Mouse (Mus musculus): ENCODE measurements around the gene Atp6v0a2. TPM values are rescaled to one million over a fixed set of nuclear protein-coding genes. Genes with fewer than 3 reads are reported as not detected.

The Atp6v0a2 gene
- polyA plus RNA-seq, 1 experiment: 90.0 TPM

Other genes with a start within 250 kb of the Atp6v0a2 start
- 9.9 and 18.8 TPM in 2 replicates for gene Sbno1, start 202.6 kb upstream of the Atp6v0a2 start, polyA plus RNA-seq (2012; rRNA removed)
- 56.4 and 93.1 TPM in 2 replicates for gene Kmt5a, start 188.6 kb upstream of the Atp6v0a2 start, polyA plus RNA-seq (2012; rRNA removed)
- gene Rilpl2, start 150.2 kb upstream of the Atp6v0a2 start, polyA plus RNA-seq (2012; rRNA removed): 26.3 and 28.0 TPM in 2 replicates
- gene Snrnp35, start 145.4 kb upstream of the Atp6v0a2 start, polyA plus RNA-seq (2012; rRNA removed): 3.4 and 3.8 TPM in 2 replicates
- 1.8 and 2.9 TPM in 2 replicates for gene Rilpl1, start 97.2 kb upstream of the Atp6v0a2 start, polyA plus RNA-seq (2012; rRNA removed)
- gene Tmed2, start 87.9 kb upstream of the Atp6v0a2 start, polyA plus RNA-seq (2012; rRNA removed): 129 and 151 TPM in 2 replicates
- gene Ddx55, start 75.7 kb upstream of the Atp6v0a2 start, polyA plus RNA-seq (2012; rRNA removed): 8.9 and 12.1 TPM in 2 replicates
- 31.7 and 33.1 TPM in 2 replicates for gene Eif2b1, start 49.4 kb upstream of the Atp6v0a2 start, polyA plus RNA-seq (2012; rRNA removed)
- gene Gtf2h3, start 49.4 kb upstream of the Atp6v0a2 start, polyA plus RNA-seq (2012; rRNA removed): 38.3 and 40.0 TPM in 2 replicates
- 0.10 and 0.16 TPM in 2 replicates for gene Dnah10, start 96.5 kb downstream of the Atp6v0a2 start, polyA plus RNA-seq (2012; rRNA removed)
- 2.8 and 3.6 TPM in 2 replicates for gene Ccdc92, start 233.8 kb downstream of the Atp6v0a2 start, polyA plus RNA-seq (2012; rRNA removed)
- gene Zfp664, start 234.1 kb downstream of the Atp6v0a2 start, polyA plus RNA-seq (2012; rRNA removed): 12.2 and 12.5 TPM in 2 replicates

Measured in large intestine, adult 2 months (tissue).